Mouse (Mus musculus): ENCODE results near the gene Atp1b1. TPM values are rescaled to one million over a fixed set of nuclear protein-coding genes. Genes with fewer than 3 reads are reported as not detected.

Gene Atp1b1
- polyA plus RNA-seq, 1 experiment from 2014 or later = 101 TPM

DNA sequence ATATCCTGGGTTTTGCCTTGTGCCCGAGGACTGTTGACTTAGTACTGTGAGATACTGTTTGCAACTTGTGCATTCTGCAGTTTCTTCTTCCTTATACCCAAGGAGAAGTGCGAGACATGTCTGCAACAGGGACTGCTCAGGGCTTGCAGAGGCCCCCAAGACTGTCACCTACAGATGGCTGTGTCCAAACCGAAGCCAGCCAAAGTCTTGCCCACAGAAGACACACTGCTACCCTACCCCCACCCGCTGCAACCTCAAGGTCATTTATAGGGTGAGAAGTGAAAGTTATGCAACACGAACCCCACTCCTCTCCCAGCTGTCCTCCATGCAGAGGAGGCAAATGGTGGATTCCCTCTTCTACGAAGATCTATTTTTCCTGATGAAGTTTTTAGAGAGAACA is 5.6 kb downstream of the Atp1b1 start:
- ATAC-seq (replicated peaks; ENCODE audit: low FRiP score, low TSS enrichment, low read depth) = no peak
- Histone ChIP-seq H3K36me3 (ENCODE audit: control insufficient read depth, insufficient read depth, low read length) (peaks cover 24% of the 10 kb centered on the region), H3K4me1 (replicated peaks; ENCODE audit: control insufficient read depth, insufficient read depth, low read length) (0 out of 2 replicates have a peak, but pooled peaks cover 9% of the 10 kb centered on the region), H3K4me3 (ENCODE audit: low read depth, low read length) (no peak overlapping the region), H3K27ac (ENCODE audit: low read depth) (no peak overlapping the region), H3K4me2 (ENCODE audit: low read length) (no peak overlapping the region), H3K9ac (ENCODE audit: low read length) (no peak overlapping the region), H3K9me3 (ENCODE audit: control insufficient read depth, low read length) (no peaks in the 10 kb centered on the region), H3K27me3 (replicated peaks; ENCODE audit: control insufficient read depth, insufficient read depth, low read length) (peaks cover 13% of the 10 kb centered on the region)
- WGBS = 88% methylated on average over 6 of the region's 6 CpGs
- DNase-seq (ENCODE audit: low spot score) = no peak

DNA sequence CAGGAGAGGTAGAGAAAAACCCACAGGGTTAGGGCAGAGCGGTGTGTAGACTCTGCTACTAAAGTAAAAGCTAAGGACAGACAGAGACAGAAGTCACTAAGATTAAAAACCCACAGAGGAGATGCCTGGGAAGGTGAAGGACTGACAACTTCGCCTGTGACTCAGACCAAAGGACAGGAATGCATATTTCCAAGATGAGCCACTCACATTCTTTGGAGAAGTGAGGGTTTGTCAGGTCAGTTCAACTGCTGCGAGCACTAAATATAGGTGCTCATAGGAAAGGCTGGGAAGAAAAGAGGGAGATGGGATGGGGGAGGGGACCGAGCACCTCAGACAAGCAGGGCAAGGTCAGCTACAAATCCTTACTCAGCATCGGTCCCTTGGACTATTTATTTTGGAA is 6.8 kb downstream of the Atp1b1 start:
- peaks cover 4% of the 10 kb centered on the region for H3K27me3 ChIP-seq (replicated peaks; ENCODE audit: control insufficient read depth, insufficient read depth, low read length)
- DNase-seq (ENCODE audit: low spot score) (no peak), ATAC-seq (replicated peaks; ENCODE audit: low FRiP score, low TSS enrichment, low read depth) (no peak)
- H3K9me3 ChIP-seq (ENCODE audit: control insufficient read depth, low read length) = no peaks in the 10 kb centered on the region
- no peak overlapping the region for H3K27ac ChIP-seq (ENCODE audit: low read depth)
- peaks cover 24% of the 10 kb centered on the region for H3K36me3 ChIP-seq (ENCODE audit: control insufficient read depth, insufficient read depth, low read length)
- H3K4me3 ChIP-seq (ENCODE audit: low read depth, low read length) = no peak overlapping the region
- H3K4me1 ChIP-seq (replicated peaks; ENCODE audit: control insufficient read depth, insufficient read depth, low read length) = 0 out of 2 replicates have a peak, but pooled peaks cover 9% of the 10 kb centered on the region
- no peak overlapping the region for H3K9ac ChIP-seq (ENCODE audit: low read length)
- no peak overlapping the region for H3K4me2 ChIP-seq (ENCODE audit: low read length)
- 83% methylated on average over 5 of the region's 5 CpGs for WGBS

DNA sequence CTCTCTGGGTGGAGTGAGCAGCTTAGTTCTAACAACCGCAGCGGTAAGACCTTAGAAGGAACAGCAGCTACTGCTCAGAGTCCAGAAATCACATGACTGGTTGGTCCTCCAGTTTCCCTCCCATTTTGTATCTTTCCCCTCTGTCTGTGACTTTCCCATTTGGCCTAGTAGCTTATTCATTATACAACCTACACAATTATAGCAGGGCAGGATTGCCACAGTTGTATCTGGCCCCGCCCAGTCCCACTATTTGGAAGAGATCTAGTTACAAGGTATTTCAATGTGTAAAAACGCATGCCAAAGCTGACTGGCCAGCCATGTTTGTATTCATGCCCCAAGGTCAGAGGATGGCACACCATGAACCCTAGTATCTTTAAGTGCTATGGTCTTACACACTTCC is 7.5 kb downstream of the Atp1b1 start:
- H3K27me3 ChIP-seq (replicated peaks; ENCODE audit: control insufficient read depth, insufficient read depth, low read length) = no peaks in the 10 kb centered on the region
- no peak overlapping the region for H3K27ac ChIP-seq (ENCODE audit: low read depth)
- H3K4me2 ChIP-seq (ENCODE audit: low read length) = no peak overlapping the region
- H3K4me3 ChIP-seq (ENCODE audit: low read depth, low read length) = no peak overlapping the region
- 0 out of 2 replicates have a peak, but pooled peaks cover 9% of the 10 kb centered on the region for H3K4me1 ChIP-seq (replicated peaks; ENCODE audit: control insufficient read depth, insufficient read depth, low read length)
- H3K9me3 ChIP-seq (ENCODE audit: control insufficient read depth, low read length) = no peaks in the 10 kb centered on the region
- 78% methylated on average over 4 of the region's 4 CpGs for WGBS
- no peak for DNase-seq (ENCODE audit: low spot score)
- no peak for ATAC-seq (replicated peaks; ENCODE audit: low FRiP score, low TSS enrichment, low read depth)
- peaks cover 24% of the 10 kb centered on the region for H3K36me3 ChIP-seq (ENCODE audit: control insufficient read depth, insufficient read depth, low read length)
- no peak overlapping the region for H3K9ac ChIP-seq (ENCODE audit: low read length)

DNA sequence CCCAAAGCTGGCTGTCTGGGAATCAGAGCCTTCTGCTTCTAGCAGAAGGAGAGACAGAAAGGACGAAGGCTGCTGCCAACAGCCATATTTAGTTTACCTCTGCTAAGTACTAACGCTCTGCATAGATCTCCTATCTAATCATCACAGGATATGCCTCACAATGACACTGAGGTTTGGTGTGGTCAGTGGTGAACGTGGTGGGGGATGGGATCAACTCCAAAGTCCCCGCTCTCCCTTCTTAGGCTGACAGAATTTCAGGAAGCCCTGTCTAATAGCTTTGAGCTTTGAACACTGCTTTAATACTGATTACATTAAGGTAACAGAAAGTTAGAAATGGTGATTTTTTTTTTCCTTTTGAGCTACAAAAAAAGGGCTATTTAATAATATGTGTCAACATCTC is 7.9 kb downstream of the Atp1b1 start:
- H3K9ac ChIP-seq (ENCODE audit: low read length) = no peak overlapping the region
- H3K27ac ChIP-seq (ENCODE audit: low read depth) = no peak overlapping the region
- whole genome bisulfite sequencing = 82% methylated on average over 4 of the region's 4 CpGs
- H3K4me1 ChIP-seq (replicated peaks; ENCODE audit: control insufficient read depth, insufficient read depth, low read length) = 0 out of 2 replicates have a peak, but pooled peaks cover 9% of the 10 kb centered on the region
- ATAC-seq (replicated peaks; ENCODE audit: low FRiP score, low TSS enrichment, low read depth) (no peak), DNase-seq (ENCODE audit: low spot score) (no peak)
- H3K36me3 ChIP-seq (ENCODE audit: control insufficient read depth, insufficient read depth, low read length) = peaks cover 24% of the 10 kb centered on the region
- no peaks in the 10 kb centered on the region for H3K27me3 ChIP-seq (replicated peaks; ENCODE audit: control insufficient read depth, insufficient read depth, low read length)
- H3K4me3 ChIP-seq (ENCODE audit: low read depth, low read length) = no peak overlapping the region
- H3K4me2 ChIP-seq (ENCODE audit: low read length) = no peak overlapping the region
- no peaks in the 10 kb centered on the region for H3K9me3 ChIP-seq (ENCODE audit: control insufficient read depth, low read length)

GRCm38 (mm10) chr1:164449626-164450025 is 8.5 kb downstream of the Atp1b1 start:
- H3K9me3 ChIP-seq (ENCODE audit: control insufficient read depth, low read length) = no peaks in the 10 kb centered on the region
- no peak for DNase-seq (ENCODE audit: low spot score)
- 0 out of 2 replicates have a peak, but pooled peaks cover 5% of the 10 kb centered on the region for H3K4me1 ChIP-seq (replicated peaks; ENCODE audit: control insufficient read depth, insufficient read depth, low read length)
- no peak overlapping the region for H3K9ac ChIP-seq (ENCODE audit: low read length)
- peaks cover 24% of the 10 kb centered on the region for H3K36me3 ChIP-seq (ENCODE audit: control insufficient read depth, insufficient read depth, low read length)
- ATAC-seq (replicated peaks; ENCODE audit: low FRiP score, low TSS enrichment, low read depth) = no peak
- H3K27me3 ChIP-seq (replicated peaks; ENCODE audit: control insufficient read depth, insufficient read depth, low read length) = no peaks in the 10 kb centered on the region
- WGBS = 86% methylated on average over 8 of the region's 8 CpGs
- H3K27ac ChIP-seq (ENCODE audit: low read depth) = no peak overlapping the region
- H3K4me2 ChIP-seq (ENCODE audit: low read length) = no peak overlapping the region
- no peak overlapping the region for H3K4me3 ChIP-seq (ENCODE audit: low read depth, low read length)

DNA sequence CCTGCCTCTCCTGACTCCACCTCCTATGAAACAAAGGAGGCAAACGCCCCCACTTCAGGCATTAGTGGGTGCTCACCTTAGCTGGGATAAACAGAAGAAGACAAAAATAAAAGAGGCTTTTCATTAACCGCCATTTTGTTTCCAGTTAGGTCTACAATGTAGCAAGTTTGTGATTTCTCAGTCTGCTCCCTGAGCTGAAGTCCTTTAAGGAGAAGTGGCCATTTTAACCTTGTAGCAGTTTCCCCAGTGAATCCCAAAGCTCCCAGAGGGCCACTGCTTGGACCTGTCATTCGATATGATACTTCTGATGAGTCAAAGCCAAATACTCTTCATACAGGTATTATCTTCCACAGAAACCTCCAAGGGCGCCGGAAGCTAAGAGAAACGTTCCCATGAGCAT is 10.6 kb downstream of the Atp1b1 start:
- Histone ChIP-seq H3K36me3 (ENCODE audit: control insufficient read depth, insufficient read depth, low read length) (peaks cover 21% of the 10 kb centered on the region), H3K4me2 (ENCODE audit: low read length) (no peak overlapping the region), H3K27ac (ENCODE audit: low read depth) (no peak overlapping the region), H3K9me3 (ENCODE audit: control insufficient read depth, low read length) (no peaks in the 10 kb centered on the region), H3K27me3 (replicated peaks; ENCODE audit: control insufficient read depth, insufficient read depth, low read length) (no peaks in the 10 kb centered on the region), H3K4me1 (replicated peaks; ENCODE audit: control insufficient read depth, insufficient read depth, low read length) (no peaks in the 10 kb centered on the region), H3K4me3 (ENCODE audit: low read depth, low read length) (no peak overlapping the region), H3K9ac (ENCODE audit: low read length) (no peak overlapping the region)
- WGBS = 88% methylated on average over 6 of the region's 6 CpGs
- ATAC-seq (replicated peaks; ENCODE audit: low FRiP score, low TSS enrichment, low read depth) = no peak
- no peak for DNase-seq (ENCODE audit: low spot score)

DNA sequence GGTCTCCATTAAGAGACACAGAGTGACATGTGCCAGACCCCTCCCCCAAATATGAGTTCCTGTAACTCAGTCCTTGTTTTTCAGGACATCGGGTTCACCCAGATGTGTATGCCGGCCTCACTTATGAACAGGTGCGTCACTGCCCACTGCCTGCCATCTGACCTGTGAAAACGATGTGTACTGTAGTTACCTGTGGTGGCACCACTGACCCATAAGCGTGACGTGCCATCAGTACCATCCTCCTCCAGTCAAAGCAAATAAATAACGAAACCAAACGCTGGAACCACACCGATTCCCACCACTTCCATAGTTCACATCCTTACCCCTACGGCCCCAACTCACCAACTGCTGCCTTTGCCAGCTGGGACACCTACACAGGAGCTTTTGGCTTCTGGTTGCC is 11.6 kb downstream of the Atp1b1 start:
- H3K36me3 ChIP-seq (ENCODE audit: control insufficient read depth, insufficient read depth, low read length) = peaks cover 19% of the 10 kb centered on the region; the same call in 1 of the 2 replicates
- ATAC-seq (replicated peaks; ENCODE audit: low FRiP score, low TSS enrichment, low read depth) = no peak
- 89% methylated on average over 10 of the region's 10 CpGs for WGBS

GRCm38 (mm10) chr1:164445620-164446162 is 12.5 kb downstream of the Atp1b1 start:
- Histone ChIP-seq H3K4me1 (replicated peaks; ENCODE audit: control insufficient read depth, insufficient read depth, low read length) (no peaks in the 10 kb centered on the region), H3K9me3 (ENCODE audit: control insufficient read depth, low read length) (no peaks in the 10 kb centered on the region), H3K4me2 (ENCODE audit: low read length) (no peak overlapping the region), H3K4me3 (ENCODE audit: low read depth, low read length) (no peak overlapping the region), H3K36me3 (ENCODE audit: control insufficient read depth, insufficient read depth, low read length) (peaks cover 22% of the 10 kb centered on the region), H3K27me3 (replicated peaks; ENCODE audit: control insufficient read depth, insufficient read depth, low read length) (no peaks in the 10 kb centered on the region), H3K27ac (ENCODE audit: low read depth) (no peak overlapping the region), H3K9ac (ENCODE audit: low read length) (no peak overlapping the region)
- ATAC-seq (replicated peaks; ENCODE audit: low FRiP score, low TSS enrichment, low read depth) (no peak), DNase-seq (ENCODE audit: low spot score) (no peak)
- WGBS = 68% methylated on average over 5 of the region's 5 CpGs

More for the DNA sequence above, 11.6 kb downstream of the Atp1b1 start:
- Histone ChIP-seq H3K9me3 (ENCODE audit: control insufficient read depth, low read length) (no peaks in the 10 kb centered on the region), H3K27me3 (replicated peaks; ENCODE audit: control insufficient read depth, insufficient read depth, low read length) (no peaks in the 10 kb centered on the region), H3K27ac (ENCODE audit: low read depth) (no peak overlapping the region), H3K4me1 (replicated peaks; ENCODE audit: control insufficient read depth, insufficient read depth, low read length) (no peaks in the 10 kb centered on the region), H3K9ac (ENCODE audit: low read length) (no peak overlapping the region), H3K4me2 (ENCODE audit: low read length) (no peak overlapping the region), H3K4me3 (ENCODE audit: low read depth, low read length) (no peak overlapping the region)
- no peak for DNase-seq (ENCODE audit: low spot score)

- Histone ChIP-seq H3K4me1 (replicated peaks; ENCODE audit: control insufficient read depth, insufficient read depth, low read length) (no peaks in the 10 kb centered on the region), H3K27ac (ENCODE audit: low read depth) (no peak overlapping the region), H3K27me3 (replicated peaks; ENCODE audit: control insufficient read depth, insufficient read depth, low read length) (no peaks in the 10 kb centered on the region), H3K9me3 (ENCODE audit: control insufficient read depth, low read length) (no peaks in the 10 kb centered on the region), H3K4me3 (ENCODE audit: low read depth, low read length) (no peak overlapping the region), H3K36me3 (ENCODE audit: control insufficient read depth, insufficient read depth, low read length) (peaks cover 46% of the 10 kb centered on the region), H3K9ac (ENCODE audit: low read length) (no peak overlapping the region), H3K4me2 (ENCODE audit: low read length) (no peak overlapping the region)
- ATAC-seq (replicated peaks; ENCODE audit: low FRiP score, low TSS enrichment, low read depth) (no peak), DNase-seq (ENCODE audit: low spot score) (no peak)
- WGBS = 78% methylated on average over 18 of the region's 18 CpGs
Observed at GRCm38 (mm10) chr1:164441408-164441974, 16.7 kb downstream of the Atp1b1 start.

Measured in intestine, embryonic 14.5 days (tissue).